Mouse (Mus musculus) 3134 (cell line): ENCODE data around the gene Olfr849.

Experiments
- DNase-seq: peaks from one replicate; pipeline ENCODE4 v3.0.0-alpha.2; 2011; ENCODE audit warnings: low spot score; ENCODE audit not compliant: insufficient read length; ENCODE audit errors: extremely low read depth

Gene Olfr849

GRCm38 (mm10) chr9:19439966-19440365, at the start of gene Olfr849:
Gene Olfr849 (plus strand): TSS chr9:19440266.
- DNase-seq: no peak

DNA sequence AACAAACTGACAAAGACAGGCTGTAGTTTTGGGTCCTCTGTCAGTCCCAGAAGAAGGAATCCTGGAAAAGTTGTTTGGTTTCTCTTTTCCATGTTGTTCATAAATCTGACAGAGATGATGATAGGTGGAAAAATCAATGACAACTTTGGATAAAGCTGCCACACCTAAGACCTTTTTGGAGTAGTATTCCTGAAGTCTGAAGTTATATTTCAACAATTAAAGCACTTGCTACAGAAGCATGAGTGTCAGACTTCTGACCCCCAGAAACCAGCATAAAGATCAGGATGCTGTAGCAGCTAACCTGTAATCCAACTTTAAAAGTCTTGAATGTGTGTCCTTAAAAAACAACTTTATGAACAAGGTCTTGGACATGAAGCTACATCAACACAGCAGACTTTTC, 38.1 kb downstream of the Olfr849 start, which contains the start of gene Olfr850:
TSS of gene Olfr850 (minus strand) at position 101 of the 400 bp plus-strand sequence.
- DNase-seq: no peak

- no peak for DNase-seq
These were observed 52.9 kb downstream of the Olfr849 start, which contains the start of gene Olfr851 for GRCm38 (mm10) chr9:19492995-19493394. Gene Olfr851 (plus strand): TSS chr9:19493295.
